Comparison of ENCODE assay signal across 15 mouse cellular contexts in the genomic region with DNA sequence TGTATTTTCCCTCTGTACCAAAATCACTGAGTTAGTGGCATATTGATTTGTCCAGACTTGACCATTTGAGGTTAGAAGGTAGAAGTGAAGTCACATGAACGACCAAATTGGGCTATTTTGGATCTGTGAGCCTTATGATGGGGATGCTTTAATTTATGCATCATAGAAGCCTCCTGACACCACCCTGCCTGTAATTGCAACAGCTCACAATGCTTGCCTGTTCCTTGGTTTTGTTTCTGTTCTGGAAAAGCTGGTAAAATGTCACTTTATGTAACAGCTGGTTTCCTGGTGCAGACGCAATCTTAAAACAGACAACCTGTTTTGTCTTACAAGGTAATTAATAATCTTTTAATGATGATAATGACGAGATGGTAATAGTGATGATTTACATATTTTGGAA.
"Had no signal": no experiment of that assay in that cellular context is flagged by ENCODE, and none has a peak within 500 bp of the region (broad histone marks: within the 10 kb centered on the region; RNA-seq: fewer than 3 reads in every experiment).

No protein-coding gene starts in this region.

- H3K27ac ChIP-seq: lung, embryonic 15.5 days; macrophage; midbrain, embryonic 13.5 days; midbrain, embryonic 15.5 days; neural tube, embryonic 12.5 days; stomach, embryonic 15.5 days; stomach, postnatal 0 days had no signal

- H3K4me3 ChIP-seq: lung, embryonic 15.5 days; megakaryocyte, embryonic 14.5 days; midbrain, embryonic 13.5 days; midbrain, embryonic 15.5 days; neural tube, embryonic 12.5 days; stomach, embryonic 15.5 days had no signal

- H3K4me1 ChIP-seq: lung, embryonic 15.5 days; megakaryocyte, embryonic 14.5 days; midbrain, embryonic 13.5 days; midbrain, embryonic 15.5 days; neural tube, embryonic 12.5 days; stomach, embryonic 15.5 days had no signal

- DNase-seq: lung, adult 2 months; lung, postnatal 14 days; lung, postnatal 36 days; right cerebral cortex, postnatal 14 days; thymus, adult 2 months; thymus, postnatal 25 days; thymus, postnatal 4 days had no signal
